Mouse (Mus musculus) thymus, adult 2 months (tissue): ENCODE data around the gene Krtap24-1. TPM values are rescaled to one million over a fixed set of nuclear protein-coding genes. Genes with fewer than 3 reads are reported as not detected.

Experiments
- DNase-seq: peaks from one replicate; pipeline ENCODE4 v3.0.0; 2021
- H3K27ac ChIP-seq: fragments of 200-500 bp; 2 replicates; pipeline ENCODE4 v1.5.1; 2012; ENCODE audit warnings: low read length, control low read depth; ENCODE audit not compliant: control insufficient read depth, insufficient read depth
- H3K27me3 ChIP-seq: fragments of 200-500 bp; 2 replicates; pipeline ENCODE4 v1.6.1; 2012; ENCODE audit warnings: mild to moderate bottlenecking, low read length, moderate library complexity, mixed read lengths; ENCODE audit not compliant: control insufficient read depth, insufficient read depth
- H3K36me3 ChIP-seq: fragments of 200-500 bp; 2 replicates; pipeline ENCODE4 v1.6.1; 2012; ENCODE audit warnings: mild to moderate bottlenecking, low read length, moderate library complexity; ENCODE audit not compliant: control insufficient read depth, insufficient read depth
- H3K4me1 ChIP-seq: fragments of 200-500 bp; replicated peaks from 2 replicates; pipeline ENCODE4 v1.6.1; 2012; ENCODE audit warnings: low read length; ENCODE audit not compliant: control insufficient read depth, insufficient read depth
- H3K4me3 ChIP-seq: fragments of 200-500 bp; 2 replicates; pipeline ENCODE4 v1.5.1; 2012; ENCODE audit warnings: mild to moderate bottlenecking, low read length, control low read depth, moderate library complexity; ENCODE audit not compliant: control insufficient read depth, insufficient read depth
- CTCF ChIP-seq: fragments of 200-500 bp; IDR thresholded peaks from 2 replicates; pipeline ENCODE4 v1.5.1; 2012; ENCODE audit warnings: mild to moderate bottlenecking, control low read depth, low read length, moderate library complexity, borderline replicate concordance; ENCODE audit not compliant: control insufficient read depth, poor library complexity, insufficient read depth; ENCODE audit errors: extremely low read depth
- POLR2A ChIP-seq: fragments of 200-500 bp; IDR thresholded peaks from 2 replicates; pipeline ENCODE4 v1.6.1; 2012; ENCODE audit warnings: mild to moderate bottlenecking, low read length, control low read depth, moderate library complexity; ENCODE audit not compliant: control insufficient read depth, poor library complexity, insufficient read depth; ENCODE audit errors: extremely low read depth
- WGBS: fragments of 180-500 bp; shearing (Covaris S2); methylation state at CpG from one replicate; pipeline ENCODE4 v1.1.7; 2018; 5-methylcytosine and 5-hydroxymethylcytosine counted together
- polyA plus RNA-seq: library from polyadenylated mRNA; depleted of rRNA; stranded (reverse); fragments of >200 nt; gene quantifications from 2 replicates; pipeline ENCODE4 v1.2.3, GENCODE M21; 2012

Krtap24-1 gene
- polyA plus RNA-seq, 1 experiment: not detected

- H3K4me1 ChIP-seq: no peaks in the 10 kb centered on the region
- 21% methylated on average over 16 of the region's 16 CpGs for WGBS
- no peak overlapping the region for H3K4me3 ChIP-seq
- TF ChIP-seq CTCF (no peak), POLR2A (no peak)
- no peaks in the 10 kb centered on the region for H3K36me3 ChIP-seq
- DNase-seq: no peak
- no peak overlapping the region for H3K27ac ChIP-seq
- no peaks in the 10 kb centered on the region for H3K27me3 ChIP-seq
Observed at GRCm38 (mm10) chr16:88599504-88600237, 12.4 kb downstream of the Krtap24-1 start.

DNA sequence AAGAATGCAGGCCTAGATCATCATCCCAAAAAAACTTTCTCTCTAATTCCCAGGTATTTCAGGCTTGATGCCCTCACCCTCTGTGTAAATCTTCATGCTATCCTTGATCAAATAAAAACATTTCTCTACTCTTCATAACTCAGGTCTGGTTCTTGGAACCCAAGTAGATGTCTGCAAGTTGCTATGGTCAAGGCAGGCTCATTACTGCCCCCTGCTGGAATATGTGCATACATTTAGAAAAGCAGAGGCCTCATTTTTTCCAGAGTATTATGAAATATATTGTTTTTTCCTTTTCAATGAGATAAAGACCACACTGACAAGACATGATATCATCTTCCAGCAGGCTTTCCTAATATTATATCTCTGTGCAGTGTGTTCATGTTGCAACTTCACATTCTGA, 19.3 kb downstream of the Krtap24-1 start:
- no peak overlapping the region for H3K27ac ChIP-seq
- H3K27me3 ChIP-seq: no peaks in the 10 kb centered on the region
- no peaks in the 10 kb centered on the region for H3K4me1 ChIP-seq
- H3K4me3 ChIP-seq: no peak overlapping the region
- DNase-seq: no peak
- H3K36me3 ChIP-seq: no peaks in the 10 kb centered on the region
- TF ChIP-seq POLR2A (no peak), CTCF (no peak)

DNA sequence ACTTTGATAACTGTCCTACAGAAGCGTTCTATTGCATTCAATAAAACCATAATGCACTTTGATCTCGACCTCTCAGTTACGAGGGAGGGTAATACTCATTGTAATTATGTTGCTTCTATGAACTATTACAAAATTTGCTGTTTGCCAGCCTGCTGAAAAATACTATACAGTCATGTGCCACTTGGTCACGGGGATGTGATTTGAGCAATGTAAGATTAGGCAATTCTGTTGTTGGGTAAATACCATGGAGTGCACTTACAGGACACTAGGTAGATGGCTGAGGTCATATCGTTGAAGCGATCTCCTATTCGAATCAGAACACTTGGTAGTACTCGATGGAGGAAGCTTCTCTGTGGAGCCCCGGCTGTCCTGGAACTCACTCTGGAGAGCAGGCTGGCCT, 28.7 kb downstream of the Krtap24-1 start:
- TF ChIP-seq CTCF (no peak), POLR2A (no peak)
- no peaks in the 10 kb centered on the region for H3K4me1 ChIP-seq
- no peaks in the 10 kb centered on the region for H3K36me3 ChIP-seq
- H3K27me3 ChIP-seq: no peaks in the 10 kb centered on the region
- H3K4me3 ChIP-seq: no peak overlapping the region
- H3K27ac ChIP-seq: no peak overlapping the region
- DNase-seq: no peak
- 90% methylated on average over 9 of the region's 9 CpGs for WGBS

DNA sequence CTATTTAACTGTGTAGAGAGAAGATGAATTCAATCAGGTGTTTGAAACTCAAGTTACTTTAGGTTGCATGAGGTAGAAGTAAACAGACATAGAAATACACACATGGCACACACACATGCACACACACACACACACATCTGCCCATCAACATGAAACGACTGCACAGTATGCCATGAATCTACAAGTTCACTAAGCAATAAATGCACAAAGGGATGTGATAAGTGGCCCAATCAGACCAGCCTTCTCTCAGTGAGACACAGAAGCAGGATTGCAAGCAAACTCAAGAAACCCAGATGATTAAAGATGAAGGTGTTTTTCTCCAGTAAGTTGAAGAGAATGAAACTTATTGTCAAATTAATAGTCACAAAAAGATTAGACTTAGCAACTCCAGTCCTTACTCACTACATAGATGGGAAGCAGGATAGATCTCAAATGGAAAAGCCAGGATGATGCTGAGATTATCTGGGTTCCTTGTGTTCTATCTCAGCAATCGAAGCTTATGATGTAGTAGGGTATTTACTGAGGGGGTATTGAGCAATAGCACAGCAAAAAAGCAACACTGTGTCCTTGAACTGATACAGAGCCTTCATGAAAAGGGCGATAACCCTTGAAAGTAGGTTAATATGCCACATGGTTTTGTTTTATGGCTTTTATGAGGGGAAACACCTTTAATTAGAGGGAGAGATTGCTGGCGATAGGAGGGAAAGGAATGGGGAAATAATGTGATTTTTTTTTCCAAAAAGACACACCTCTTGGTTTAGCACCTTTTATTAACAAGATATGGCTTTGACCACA, 36.0 kb downstream of the Krtap24-1 start:
- Histone ChIP-seq H3K27ac (no peak overlapping the region), H3K4me1 (no peaks in the 10 kb centered on the region), H3K27me3 (no peaks in the 10 kb centered on the region), H3K36me3 (no peaks in the 10 kb centered on the region), H3K4me3 (no peak overlapping the region)
- TF ChIP-seq POLR2A: no peak
- no peak for DNase-seq
- 80% methylated on average over 4 of the region's 4 CpGs for WGBS

GRCm38 (mm10) chr16:88572904-88573404, 39.1 kb downstream of the Krtap24-1 start:
- no peak for DNase-seq
- WGBS: 92% methylated on average over 5 of the region's 5 CpGs

DNA sequence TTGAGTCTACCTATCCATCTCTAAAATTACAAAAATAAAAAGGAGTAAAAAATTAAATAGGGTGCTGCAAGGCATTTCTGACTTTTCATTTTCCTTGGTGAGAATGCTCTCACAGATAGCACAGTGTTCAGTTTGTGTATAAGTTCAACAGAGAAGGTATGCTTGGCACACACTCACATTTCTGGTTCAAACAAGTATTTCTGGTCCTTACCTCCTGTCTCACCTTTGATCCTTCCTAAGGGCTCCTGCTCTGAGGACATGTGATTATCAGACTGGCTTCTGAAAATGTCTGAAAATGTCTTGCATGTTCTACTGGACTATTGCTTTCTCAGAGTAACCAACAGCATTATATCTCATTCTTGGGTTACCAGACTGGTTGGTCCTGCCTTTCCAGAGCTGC, 41.9 kb downstream of the Krtap24-1 start:
- DNase-seq: no peak
- Histone ChIP-seq H3K36me3 (no peaks in the 10 kb centered on the region), H3K27ac (no peak overlapping the region), H3K4me1 (no peaks in the 10 kb centered on the region), H3K27me3 (no peaks in the 10 kb centered on the region), H3K4me3 (no peak overlapping the region)
- TF ChIP-seq POLR2A: no peak
- no peak for TF ChIP-seq CTCF

More at GRCm38 (mm10) chr16:88572904-88573404, 39.1 kb downstream of the Krtap24-1 start:
- no peaks in the 10 kb centered on the region for H3K27me3 ChIP-seq
- TF ChIP-seq POLR2A: no peak
- no peak for TF ChIP-seq CTCF
- no peaks in the 10 kb centered on the region for H3K36me3 ChIP-seq
- no peak overlapping the region for H3K27ac ChIP-seq
- no peaks in the 10 kb centered on the region for H3K4me1 ChIP-seq
- no peak overlapping the region for H3K4me3 ChIP-seq
